Mouse (Mus musculus): ENCODE measurements around the gene Tpst2.

- no peak for TF ChIP-seq POLR2A (IDR thresholded peaks at IDR 0.05; ENCODE audit: borderline replicate concordance, low read depth, low read length)
- TF ChIP-seq CTCF (IDR thresholded peaks at IDR 0.05; ENCODE audit: low read depth, low read length) = peak; percentile 70
These were observed 59.0 kb downstream of the Tpst2 start for GRCm38 (mm10) chr5:112335473-112335872.

Measured in bone marrow macrophage, adult 2 months (primary cell).